Mouse (Mus musculus) kidney, adult 2 months (tissue): ENCODE measurements at regions not wholly inside any gene's neighbourhood (a gene's known extent, or its start where the extent isn't known, plus 50 kb on each side); places are given as distances from the start of the nearest gene placed in this dataset.
A peak's percentile ranks its signal among the peaks of the same experiment; 100 is the strongest.
"Not testable (repeated sequence)": the region's sequence is repeated elsewhere in the genome, so short reads cannot be mapped to it uniquely, and the experiment has no call there.

Source experiments
- DNase-seq: peaks from one replicate; pipeline ENCODE4 v3.0.0; 2021
- H3K27ac ChIP-seq: fragments of 200-500 bp; 2 replicates; pipeline ENCODE4 v1.5.1; 2012; ENCODE audit warnings: low read depth, low read length, control low read depth, inconsistent platforms; ENCODE audit not compliant: insufficient read depth
- H3K27me3 ChIP-seq: fragments of 200-500 bp; replicated peaks from 2 replicates; pipeline ENCODE4 v1.6.1; 2012; ENCODE audit warnings: mild to moderate bottlenecking, moderate library complexity, low read length, inconsistent platforms; ENCODE audit not compliant: control insufficient read depth, insufficient read depth
- H3K36me3 ChIP-seq: fragments of 200-500 bp; 2 replicates; pipeline ENCODE4 v1.6.1; 2012; ENCODE audit warnings: mild to moderate bottlenecking, moderate library complexity, low read length, inconsistent platforms; ENCODE audit not compliant: control insufficient read depth, insufficient read depth
- H3K4me1 ChIP-seq: fragments of 200-500 bp; 2 replicates; pipeline ENCODE4 v1.6.1; 2011; ENCODE audit warnings: low read length; ENCODE audit not compliant: control insufficient read depth, insufficient read depth
- H3K4me3 ChIP-seq: fragments of 200-500 bp; 2 replicates; pipeline ENCODE4 v1.5.1; 2011; ENCODE audit warnings: mild to moderate bottlenecking, low read depth, low read length, control low read depth; ENCODE audit not compliant: insufficient read depth
- CTCF ChIP-seq: fragments of 200-500 bp; conservative IDR thresholded peaks from 2 replicates; pipeline ENCODE4 v1.5.1; 2011; ENCODE audit warnings: low read depth, mild to moderate bottlenecking, control low read depth, low read length, moderate library complexity, mixed read lengths; ENCODE audit not compliant: insufficient read depth, insufficient read length
- POLR2A ChIP-seq: fragments of 200-500 bp; IDR thresholded peaks from one replicate; pipeline ENCODE4 v1.6.1; 2011; ENCODE audit warnings: low read depth, low read length, control low read depth
- WGBS: fragments of 180-500 bp; shearing (Covaris S2); methylation state at CpG from one replicate; pipeline ENCODE4 v1.1.7; 2018; 5-methylcytosine and 5-hydroxymethylcytosine counted together

- Histone ChIP-seq H3K4me3 (no peak overlapping the region), H3K27ac (no peak overlapping the region), H3K36me3 (no peaks in the 10 kb centered on the region), H3K27me3 (no peaks in the 10 kb centered on the region; the same call in 1 of the 2 replicates), H3K4me1 (no peaks in the 10 kb centered on the region)
- TF ChIP-seq POLR2A (no peak), CTCF (no peak)
- WGBS: 66% methylated on average over 5 of the region's 5 CpGs
- no peak for DNase-seq
These were observed 125.3 kb downstream of the Gipc2 start for GRCm38 (mm10) chr3:152040751-152041150.

GRCm38 (mm10) chr3:152036819-152037218 lies 129.2 kb downstream of the Gipc2 start:
- H3K27me3 ChIP-seq, DNase-seq, H3K27ac ChIP-seq, H3K36me3 ChIP-seq, H3K4me1 ChIP-seq, H3K4me3 ChIP-seq: not testable (repeated sequence)
- WGBS: 80% methylated on average over 5 of the region's 5 CpGs

GRCm38 (mm10) chr3:152035416-152035815 lies 130.6 kb downstream of the Gipc2 start:
- TF ChIP-seq POLR2A (no peak), CTCF (no peak)
- no peaks in the 10 kb centered on the region for H3K36me3 ChIP-seq
- 77% methylated on average over 5 of the region's 5 CpGs for WGBS
- no peak for DNase-seq
- H3K4me3 ChIP-seq: no peak overlapping the region
- H3K27ac ChIP-seq: no peak overlapping the region
- H3K4me1 ChIP-seq: no peaks in the 10 kb centered on the region
- H3K27me3 ChIP-seq: no peaks in the 10 kb centered on the region

GRCm38 (mm10) chr3:152034686-152035085 lies 131.3 kb downstream of the Gipc2 start:
- no peak for DNase-seq
- no peak overlapping the region for H3K27ac ChIP-seq
- no peaks in the 10 kb centered on the region for H3K4me1 ChIP-seq
- H3K27me3 ChIP-seq: no peaks in the 10 kb centered on the region
- H3K4me3 ChIP-seq: no peak overlapping the region
- TF ChIP-seq CTCF (no peak; the same call in 1 of the 2 replicates), POLR2A (no peak)
- no peaks in the 10 kb centered on the region for H3K36me3 ChIP-seq
- 79% methylated on average over 10 of the region's 10 CpGs for WGBS

- WGBS: 86% methylated on average over 2 of the region's 2 CpGs
These were observed 131.8 kb downstream of the Gipc2 start for GRCm38 (mm10) chr3:152034221-152034620.

GRCm38 (mm10) chr3:152032663-152033318 lies 133.2 kb downstream of the Gipc2 start:
- no peak for DNase-seq
- 67% methylated on average over 3 of the region's 3 CpGs for WGBS
- H3K36me3 ChIP-seq: no peaks in the 10 kb centered on the region
- no peak overlapping the region for H3K4me3 ChIP-seq
- TF ChIP-seq POLR2A: no peak
- no peak for TF ChIP-seq CTCF
- H3K27ac ChIP-seq: no peak overlapping the region
- H3K27me3 ChIP-seq: no peaks in the 10 kb centered on the region
- no peaks in the 10 kb centered on the region for H3K4me1 ChIP-seq

More at GRCm38 (mm10) chr3:152034221-152034620, 131.8 kb downstream of the Gipc2 start:
- TF ChIP-seq POLR2A (no peak), CTCF (peak; percentile 43; the same call in 1 of the 2 replicates)
- Histone ChIP-seq H3K27ac (no peak overlapping the region), H3K27me3 (no peaks in the 10 kb centered on the region), H3K4me1 (no peaks in the 10 kb centered on the region), H3K36me3 (no peaks in the 10 kb centered on the region), H3K4me3 (no peak overlapping the region)
- DNase-seq: no peak

- H3K36me3 ChIP-seq: no peaks in the 10 kb centered on the region
- 20% methylated on average over 1 of the region's 1 CpGs for WGBS
- no peak overlapping the region for H3K27ac ChIP-seq
- no peak overlapping the region for H3K4me3 ChIP-seq
- TF ChIP-seq POLR2A: no peak
- TF ChIP-seq CTCF: no peak
- H3K4me1 ChIP-seq: no peaks in the 10 kb centered on the region
- DNase-seq: no peak
- H3K27me3 ChIP-seq: no peaks in the 10 kb centered on the region
These were observed 137.3 kb downstream of the Gipc2 start for GRCm38 (mm10) chr3:152028695-152029094.
